Mouse (Mus musculus) small intestine, adult 2 months (tissue): ENCODE results near the gene Gnai2.

Source experiments
- CTCF ChIP-seq: fragments of 200-500 bp; IDR thresholded peaks from 2 replicates; pipeline ENCODE4 v1.5.1; 2012; ENCODE audit warnings: low read depth, mild to moderate bottlenecking, control low read depth, inconsistent platforms, low read length, moderate library complexity, mixed read lengths; ENCODE audit not compliant: insufficient replicate concordance, insufficient read length; ENCODE audit errors: extremely low read depth
- POLR2A ChIP-seq: fragments of 200-500 bp; IDR thresholded peaks from 2 replicates; pipeline ENCODE4 v1.6.1; 2012; ENCODE audit warnings: low read depth, mild to moderate bottlenecking, control low read depth, inconsistent platforms, low read length, moderate library complexity

DNA sequence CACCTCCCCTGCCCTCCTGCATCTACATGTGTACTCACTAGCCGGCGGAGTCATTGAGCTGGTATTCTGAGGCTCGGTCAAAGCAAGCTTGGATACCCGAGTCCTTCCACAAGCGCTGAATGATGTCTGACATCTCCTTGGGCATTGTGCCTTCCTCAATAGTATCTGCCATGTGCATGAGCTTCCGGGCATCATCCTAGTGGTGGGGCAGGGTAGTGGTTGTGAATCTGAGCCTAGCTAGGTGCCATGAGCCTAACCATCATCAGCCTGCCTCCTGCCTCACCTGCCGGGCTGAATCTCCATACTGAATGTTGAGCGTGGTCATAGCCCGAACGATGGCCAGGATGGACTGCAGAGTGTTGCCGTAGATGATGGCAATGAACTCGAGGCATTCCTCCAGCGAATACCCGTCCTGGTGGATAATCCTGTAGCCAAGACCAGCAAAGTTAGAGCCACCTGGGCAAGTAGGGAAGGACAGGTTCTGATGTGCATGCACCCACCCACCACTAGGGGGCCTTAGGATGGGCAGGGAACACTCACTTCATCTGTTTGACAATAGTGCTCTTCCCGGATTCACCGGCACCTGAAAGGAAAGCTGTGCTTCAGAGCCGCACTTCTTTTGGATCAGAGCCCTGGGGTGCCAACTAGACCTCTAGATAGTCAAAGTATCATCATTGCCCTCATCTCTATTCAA, 42.1 kb upstream of the Gnai2 start:
- TF ChIP-seq POLR2A (no peak), CTCF (peak; percentile 84; the same call in 1 of the 2 replicates)
